Mouse (Mus musculus): Measurements from ENCODE around the gene Ptgfrn. TPM values are rescaled to one million over a fixed set of nuclear protein-coding genes. Genes with fewer than 3 reads are reported as not detected.

The Ptgfrn gene
- polyA plus RNA-seq, 1 experiment = 62.8 TPM

- no peaks in the 10 kb centered on the region for H3K79me2 ChIP-seq (ENCODE audit: control insufficient read depth, insufficient read depth)
- no peaks in the 10 kb centered on the region for H3K27me3 ChIP-seq (ENCODE audit: control insufficient read depth, insufficient read depth, insufficient read length)
- H3K4me2 ChIP-seq (ENCODE audit: low read depth) = no peak overlapping the region
- H3K36me3 ChIP-seq (ENCODE audit: control insufficient read depth, insufficient read depth) = no peaks in the 10 kb centered on the region
- H3ac ChIP-seq (ENCODE audit: control insufficient read depth, insufficient read length) = no peak overlapping the region
- no peak overlapping the region for H3K4me3 ChIP-seq
- TF ChIP-seq USF1 (IDR thresholded peaks at IDR 0.05; ENCODE audit: low read depth) (no peak), MYOD1 (IDR thresholded peaks at IDR 0.05; ENCODE audit: control insufficient read depth in 1 of 3, insufficient read length in 2 of 3, low read depth in 2 of 3) (peak in 1 of 3 experiments; percentile 14)
These were observed 111.2 kb downstream of the Ptgfrn start for GRCm38 (mm10) chr3:100998904-100999340.

- Histone ChIP-seq H3K4me3 (no peak overlapping the region), H3ac (ENCODE audit: control insufficient read depth, insufficient read length) (no peak overlapping the region), H3K36me3 (ENCODE audit: control insufficient read depth, insufficient read depth) (no peaks in the 10 kb centered on the region), H3K79me2 (ENCODE audit: control insufficient read depth, insufficient read depth) (no peaks in the 10 kb centered on the region), H3K4me2 (ENCODE audit: low read depth) (no peak overlapping the region), H3K27me3 (ENCODE audit: control insufficient read depth, insufficient read depth, insufficient read length) (no peaks in the 10 kb centered on the region)
- TF ChIP-seq POLR2AphosphoS2 (IDR thresholded peaks at IDR 0.05; ENCODE audit: insufficient read length, low read depth) = no peak
- no peak for TF ChIP-seq TCF12 (IDR thresholded peaks at IDR 0.05; ENCODE audit: insufficient read depth, poor library complexity, severe bottlenecking)
- TF ChIP-seq SRF (IDR thresholded peaks at IDR 0.05; ENCODE audit: control insufficient read depth, insufficient read length, low read depth) = no peak
- no peak for TF ChIP-seq MYOD1 (IDR thresholded peaks at IDR 0.05; ENCODE audit: control insufficient read depth in 1 of 3, insufficient read length in 2 of 3, low read depth in 2 of 3)
- no peak for TF ChIP-seq MYOG (IDR thresholded peaks at IDR 0.05; ENCODE audit: control insufficient read depth in 1 of 3, insufficient read depth in 1 of 3, insufficient read length in 2 of 3, low read depth in 2 of 3)
- no peak for TF ChIP-seq REST (IDR thresholded peaks at IDR 0.05; ENCODE audit: insufficient read depth, insufficient read length)
- TF ChIP-seq E2F4 (IDR thresholded peaks at IDR 0.05; ENCODE audit: insufficient read depth) = no peak
- TF ChIP-seq MAX (IDR thresholded peaks at IDR 0.05; ENCODE audit: low read depth) = no peak
- no peak for TF ChIP-seq TCF3 (IDR thresholded peaks at IDR 0.05; ENCODE audit: insufficient read length, low read depth)
- no peak for TF ChIP-seq USF1 (IDR thresholded peaks at IDR 0.05; ENCODE audit: low read depth)
- no peak for TF ChIP-seq CEBPB (IDR thresholded peaks at IDR 0.05; ENCODE audit: insufficient read depth, poor library complexity, severe bottlenecking)
- no peak for TF ChIP-seq POLR2A (IDR thresholded peaks at IDR 0.05; ENCODE audit: insufficient read length, low read depth)
These were observed 112.1 kb downstream of the Ptgfrn start for GRCm38 (mm10) chr3:100997785-100998570.

- H3K27me3 ChIP-seq (ENCODE audit: control insufficient read depth, insufficient read depth, insufficient read length) = no peaks in the 10 kb centered on the region
- no peaks in the 10 kb centered on the region for H3K36me3 ChIP-seq (ENCODE audit: control insufficient read depth, insufficient read depth)
- H3ac ChIP-seq (ENCODE audit: control insufficient read depth, insufficient read length) = no peak overlapping the region
- H3K79me2 ChIP-seq (ENCODE audit: control insufficient read depth, insufficient read depth) = no peaks in the 10 kb centered on the region
- no peak overlapping the region for H3K4me2 ChIP-seq (ENCODE audit: low read depth)
- no peak overlapping the region for H3K4me3 ChIP-seq
- no peak for TF ChIP-seq E2F4 (IDR thresholded peaks at IDR 0.05; ENCODE audit: insufficient read depth)
- TF ChIP-seq POLR2AphosphoS2 (IDR thresholded peaks at IDR 0.05; ENCODE audit: insufficient read length, low read depth) = no peak
- no peak for TF ChIP-seq MYOD1 (IDR thresholded peaks at IDR 0.05; ENCODE audit: control insufficient read depth in 1 of 3, insufficient read length in 2 of 3, low read depth in 2 of 3)
- TF ChIP-seq REST (IDR thresholded peaks at IDR 0.05; ENCODE audit: insufficient read depth, insufficient read length) = no peak
- TF ChIP-seq MAX (IDR thresholded peaks at IDR 0.05; ENCODE audit: low read depth) = no peak
- TF ChIP-seq POLR2A (IDR thresholded peaks at IDR 0.05; ENCODE audit: insufficient read length, low read depth) = no peak
- TF ChIP-seq CEBPB (IDR thresholded peaks at IDR 0.05; ENCODE audit: insufficient read depth, poor library complexity, severe bottlenecking) = no peak
- no peak for TF ChIP-seq SRF (IDR thresholded peaks at IDR 0.05; ENCODE audit: control insufficient read depth, insufficient read length, low read depth)
These were observed 115.8 kb downstream of the Ptgfrn start for GRCm38 (mm10) chr3:100994252-100994651.

GRCm38 (mm10) chr3:100993718-100994117 is 116.4 kb downstream of the Ptgfrn start:
- no peak overlapping the region for H3ac ChIP-seq (ENCODE audit: control insufficient read depth, insufficient read length)
- H3K27me3 ChIP-seq (ENCODE audit: control insufficient read depth, insufficient read depth, insufficient read length) = no peaks in the 10 kb centered on the region
- H3K4me3 ChIP-seq = no peak overlapping the region
- no peaks in the 10 kb centered on the region for H3K79me2 ChIP-seq (ENCODE audit: control insufficient read depth, insufficient read depth)
- TF ChIP-seq POLR2A (IDR thresholded peaks at IDR 0.05; ENCODE audit: insufficient read length, low read depth) (no peak), POLR2AphosphoS2 (IDR thresholded peaks at IDR 0.05; ENCODE audit: insufficient read length, low read depth) (no peak), E2F4 (IDR thresholded peaks at IDR 0.05; ENCODE audit: insufficient read depth) (no peak), MAX (IDR thresholded peaks at IDR 0.05; ENCODE audit: low read depth) (no peak), USF1 (IDR thresholded peaks at IDR 0.05; ENCODE audit: low read depth) (no peak), SRF (IDR thresholded peaks at IDR 0.05; ENCODE audit: control insufficient read depth, insufficient read length, low read depth) (no peak), REST (IDR thresholded peaks at IDR 0.05; ENCODE audit: insufficient read depth, insufficient read length) (no peak), MYOD1 (IDR thresholded peaks at IDR 0.05; ENCODE audit: control insufficient read depth in 1 of 3, insufficient read length in 2 of 3, low read depth in 2 of 3) (no peak), TCF3 (IDR thresholded peaks at IDR 0.05; ENCODE audit: insufficient read length, low read depth) (no peak), CEBPB (IDR thresholded peaks at IDR 0.05; ENCODE audit: insufficient read depth, poor library complexity, severe bottlenecking) (no peak), TCF12 (IDR thresholded peaks at IDR 0.05; ENCODE audit: insufficient read depth, poor library complexity, severe bottlenecking) (no peak), MYOG (IDR thresholded peaks at IDR 0.05; ENCODE audit: control insufficient read depth in 1 of 3, insufficient read depth in 1 of 3, insufficient read length in 2 of 3, low read depth in 2 of 3) (no peak)
- H3K36me3 ChIP-seq (ENCODE audit: control insufficient read depth, insufficient read depth) = no peaks in the 10 kb centered on the region
- no peak overlapping the region for H3K4me2 ChIP-seq (ENCODE audit: low read depth)

GRCm38 (mm10) chr3:100993158-100993557 is 116.9 kb downstream of the Ptgfrn start:
- no peak for TF ChIP-seq SRF (IDR thresholded peaks at IDR 0.05; ENCODE audit: control insufficient read depth, insufficient read length, low read depth)
- TF ChIP-seq REST (IDR thresholded peaks at IDR 0.05; ENCODE audit: insufficient read depth, insufficient read length) = no peak
- TF ChIP-seq MAX (IDR thresholded peaks at IDR 0.05; ENCODE audit: low read depth) = no peak
- no peak for TF ChIP-seq E2F4 (IDR thresholded peaks at IDR 0.05; ENCODE audit: insufficient read depth)
- no peak for TF ChIP-seq TCF3 (IDR thresholded peaks at IDR 0.05; ENCODE audit: insufficient read length, low read depth)
- TF ChIP-seq POLR2AphosphoS2 (IDR thresholded peaks at IDR 0.05; ENCODE audit: insufficient read length, low read depth) = no peak
- no peak for TF ChIP-seq POLR2A (IDR thresholded peaks at IDR 0.05; ENCODE audit: insufficient read length, low read depth)
- no peak for TF ChIP-seq MYOG (IDR thresholded peaks at IDR 0.05; ENCODE audit: control insufficient read depth in 1 of 3, insufficient read depth in 1 of 3, insufficient read length in 2 of 3, low read depth in 2 of 3)
- TF ChIP-seq TCF12 (IDR thresholded peaks at IDR 0.05; ENCODE audit: insufficient read depth, poor library complexity, severe bottlenecking) = no peak
- no peak for TF ChIP-seq CEBPB (IDR thresholded peaks at IDR 0.05; ENCODE audit: insufficient read depth, poor library complexity, severe bottlenecking)
- no peak for TF ChIP-seq MYOD1 (IDR thresholded peaks at IDR 0.05; ENCODE audit: control insufficient read depth in 1 of 3, insufficient read length in 2 of 3, low read depth in 2 of 3)
- TF ChIP-seq USF1 (IDR thresholded peaks at IDR 0.05; ENCODE audit: low read depth) = no peak
- Histone ChIP-seq H3K79me2 (ENCODE audit: control insufficient read depth, insufficient read depth) (no peaks in the 10 kb centered on the region), H3K4me2 (ENCODE audit: low read depth) (no peak overlapping the region), H3K27me3 (ENCODE audit: control insufficient read depth, insufficient read depth, insufficient read length) (no peaks in the 10 kb centered on the region), H3ac (ENCODE audit: control insufficient read depth, insufficient read length) (no peak overlapping the region), H3K4me3 (no peak overlapping the region), H3K36me3 (ENCODE audit: control insufficient read depth, insufficient read depth) (no peaks in the 10 kb centered on the region)

All from myocyte (in vitro differentiated cells).